In the genomic region with DNA sequence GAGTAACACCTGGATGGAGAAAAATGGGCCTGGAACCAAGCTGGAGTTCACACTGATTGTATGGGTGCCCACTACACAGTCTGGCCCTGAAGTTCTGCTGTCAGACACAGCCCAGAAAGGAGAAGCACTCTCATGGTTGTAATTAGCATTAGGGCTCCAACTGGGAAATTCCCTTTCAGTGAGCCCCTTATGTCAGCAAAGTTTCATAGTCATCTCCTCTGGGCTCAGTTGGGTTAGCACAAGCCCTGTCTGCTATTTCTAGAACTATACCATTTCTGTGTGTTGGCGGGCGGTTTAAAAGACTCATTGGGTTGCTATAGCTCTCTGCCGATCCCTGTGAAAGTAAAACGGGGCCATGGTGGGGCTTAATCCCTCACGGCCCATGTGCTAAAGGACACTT, we compare ENCODE assay signal across 21 mouse cellular contexts.
"Had no signal": no experiment of that assay in that cellular context is flagged by ENCODE, and none has a peak within 500 bp of the region (broad histone marks: within the 10 kb centered on the region; RNA-seq: fewer than 3 reads in every experiment).

No protein-coding gene starts in this region.

- ATAC-seq: midbrain, embryonic 13.5 days; midbrain, embryonic 15.5 days had no signal

- H3K27me3 ChIP-seq: liver, embryonic 15.5 days; midbrain, embryonic 13.5 days; midbrain, embryonic 15.5 days; neural tube, embryonic 15.5 days; stomach, embryonic 15.5 days had no signal

- H3K27ac ChIP-seq: liver, embryonic 15.5 days; midbrain, embryonic 13.5 days; midbrain, embryonic 15.5 days; neural tube, embryonic 13.5 days; neural tube, embryonic 15.5 days; stomach, embryonic 15.5 days; stomach, postnatal 0 days had no signal

- DNase-seq: lung, adult 18-20 months; lung, embryonic 14.5 days; lung, postnatal 10 days; lung, postnatal 4 days; retina, postnatal 1 day; right cerebral cortex, adult 18-20 months; right cerebral cortex, postnatal 25 days; right cerebral cortex, postnatal 4 days; spleen, adult 18-20 months; thymus, adult 2 months; thymus, postnatal 25 days; thymus, postnatal 4 days had no signal

- H3K36me3 ChIP-seq: liver, embryonic 15.5 days; midbrain, embryonic 13.5 days; midbrain, embryonic 15.5 days; neural tube, embryonic 13.5 days; neural tube, embryonic 15.5 days; stomach, embryonic 15.5 days had no signal

- H3K9ac ChIP-seq: liver, embryonic 15.5 days; lung, embryonic 14.5 days; midbrain, embryonic 13.5 days; midbrain, embryonic 15.5 days; neural tube, embryonic 13.5 days; neural tube, embryonic 15.5 days; stomach, embryonic 15.5 days had no signal

- H3K4me1 ChIP-seq: midbrain, embryonic 10.5 days; neural tube, embryonic 13.5 days; stomach, embryonic 15.5 days had no signal

- H3K4me2 ChIP-seq: liver, embryonic 15.5 days; lung, embryonic 14.5 days; midbrain, embryonic 13.5 days; midbrain, embryonic 15.5 days; neural tube, embryonic 13.5 days; neural tube, embryonic 15.5 days; stomach, embryonic 15.5 days had no signal

- H3K9me3 ChIP-seq: liver, embryonic 15.5 days; midbrain, embryonic 10.5 days; midbrain, embryonic 13.5 days; midbrain, embryonic 15.5 days; neural tube, embryonic 13.5 days; neural tube, embryonic 15.5 days; stomach, embryonic 15.5 days had no signal

- H3K4me3 ChIP-seq: liver, embryonic 15.5 days; midbrain, embryonic 10.5 days; midbrain, embryonic 13.5 days; midbrain, embryonic 15.5 days; myocyte; neural tube, embryonic 13.5 days; neural tube, embryonic 15.5 days; stomach, embryonic 15.5 days had no signal
